Mouse (Mus musculus) large intestine, adult 2 months (tissue): ENCODE data around the gene 1500015O10Rik. TPM values are rescaled to one million over a fixed set of nuclear protein-coding genes. Genes with fewer than 3 reads are reported as not detected.

Experiments
- DNase-seq: peaks from one replicate; pipeline ENCODE4 v3.0.0-alpha.2; 2012; ENCODE audit warnings: low read depth, low spot score
- WGBS: fragments of 180-500 bp; shearing (Covaris S2); methylation state at CpG from one replicate; pipeline ENCODE4 v1.1.7; 2018; 5-methylcytosine and 5-hydroxymethylcytosine counted together
- polyA plus RNA-seq: library from polyadenylated mRNA; depleted of rRNA; stranded (reverse); fragments of >200 nt; gene quantifications from 2 replicates; pipeline ENCODE4 v1.2.3, GENCODE M21; 2012; rRNA removed

1500015O10Rik gene
- polyA plus RNA-seq, 1 experiment, result 0.15 TPM

DNA sequence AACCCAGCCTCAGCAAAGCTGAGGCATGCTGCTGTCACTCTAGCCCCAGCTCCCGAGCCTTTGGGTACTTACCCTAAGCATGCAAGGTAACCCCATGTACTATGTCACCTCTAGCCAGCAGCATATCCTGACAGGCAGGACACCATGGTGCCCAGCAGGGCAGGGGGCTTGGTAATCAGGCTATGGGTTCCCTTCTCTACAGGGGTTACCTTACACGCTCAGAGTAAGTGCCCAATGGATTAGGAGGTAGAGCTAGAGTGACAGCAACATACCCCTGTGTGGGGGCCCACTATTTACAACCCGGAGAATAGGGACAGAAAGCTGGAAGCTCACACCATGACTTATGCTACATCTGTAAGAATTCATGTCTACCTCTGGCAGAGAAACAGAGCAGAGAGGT is 39.6 kb downstream of the 1500015O10Rik start:
- WGBS, result 90% methylated on average over 3 of the region's 3 CpGs
- no peak for DNase-seq

DNA sequence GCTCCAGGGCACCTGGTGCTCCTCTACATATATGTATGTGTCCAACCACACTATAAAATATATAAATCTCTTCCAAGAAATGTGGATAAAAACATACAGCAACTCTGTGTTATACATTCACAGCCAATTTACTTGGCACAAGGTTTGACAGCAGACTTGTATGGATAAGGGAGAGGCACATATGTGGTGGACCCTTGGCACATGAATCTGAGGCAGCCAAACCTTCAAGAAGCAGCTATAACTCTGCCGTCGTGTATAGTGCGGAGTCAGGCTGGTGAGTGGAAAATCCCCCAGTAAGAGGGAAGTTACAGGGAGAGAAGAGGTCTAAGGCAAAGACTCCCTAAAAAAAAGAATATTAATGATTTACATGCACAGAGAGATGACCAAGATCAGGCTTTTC is 42.3 kb downstream of the 1500015O10Rik start:
- no peak for DNase-seq
- 94% methylated on average over 3 of the region's 3 CpGs for whole genome bisulfite sequencing

- WGBS, result 84% methylated on average over 4 of the region's 4 CpGs
- no peak for DNase-seq
These were observed 43.7 kb downstream of the 1500015O10Rik start for GRCm38 (mm10) chr1:43774126-43774525.

DNA sequence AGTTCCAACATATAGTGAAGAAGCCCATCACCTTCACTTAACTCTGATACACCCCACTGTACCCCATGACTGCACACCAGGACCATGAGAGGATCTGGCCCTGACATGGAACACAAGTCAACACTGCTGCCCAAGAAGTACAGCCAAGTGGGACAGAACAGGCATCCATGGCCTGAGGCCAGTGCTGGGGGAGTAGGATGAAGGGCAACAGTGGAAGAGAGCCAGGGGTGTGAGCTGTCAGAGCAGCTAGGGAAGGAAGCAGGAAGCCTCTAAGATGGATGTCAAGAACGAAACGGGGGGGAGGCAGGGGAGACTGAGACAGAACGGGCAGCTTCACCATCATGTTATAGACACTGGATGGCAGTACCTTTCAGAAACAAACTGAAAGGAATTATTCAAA is 45.7 kb downstream of the 1500015O10Rik start:
- DNase-seq, result no peak
- 84% methylated on average over 3 of the region's 3 CpGs for WGBS

DNA sequence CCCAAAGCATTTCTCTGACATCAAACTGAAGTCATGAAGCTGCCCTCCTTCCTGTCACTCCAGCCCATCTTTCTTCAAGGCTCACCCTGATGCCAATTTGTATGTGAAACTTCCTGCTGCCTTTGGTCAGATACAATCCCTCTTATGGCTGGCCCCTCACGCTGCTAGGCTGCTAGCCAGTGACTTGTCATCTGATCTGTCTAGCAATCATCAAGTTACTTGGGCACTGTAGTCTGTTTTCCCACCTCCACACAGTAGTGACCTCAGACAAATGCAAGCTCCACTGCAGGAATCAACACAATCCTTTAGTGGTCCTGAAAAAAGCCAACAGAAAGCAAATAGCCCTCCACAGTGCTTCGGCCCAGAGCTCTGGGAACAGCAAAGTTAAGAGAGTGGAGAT is 50.8 kb downstream of the 1500015O10Rik start:
- 77% methylated on average over 2 of the region's 2 CpGs for WGBS
- DNase-seq, result no peak

DNA sequence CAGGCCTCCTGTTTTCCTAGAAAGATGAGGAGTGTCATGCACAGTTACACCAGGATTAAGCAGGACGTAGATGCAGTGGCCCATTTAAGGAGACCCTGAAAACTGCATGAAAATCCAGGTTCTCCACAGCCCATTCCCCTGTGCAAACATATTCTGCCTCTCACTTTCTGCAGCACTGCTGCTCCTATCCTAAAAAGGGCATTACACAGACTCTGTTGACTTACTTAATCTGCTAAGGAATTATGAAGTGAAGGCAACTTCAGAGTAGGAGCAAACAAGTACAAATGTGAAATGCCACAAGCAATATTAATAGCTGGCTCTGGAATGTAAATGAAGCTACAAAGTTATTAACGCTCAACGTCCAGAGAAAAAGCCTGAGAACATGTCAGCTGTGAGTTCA is 51.3 kb downstream of the 1500015O10Rik start:
- WGBS, result 74% methylated on average over 3 of the region's 3 CpGs
- DNase-seq, result no peak

DNA sequence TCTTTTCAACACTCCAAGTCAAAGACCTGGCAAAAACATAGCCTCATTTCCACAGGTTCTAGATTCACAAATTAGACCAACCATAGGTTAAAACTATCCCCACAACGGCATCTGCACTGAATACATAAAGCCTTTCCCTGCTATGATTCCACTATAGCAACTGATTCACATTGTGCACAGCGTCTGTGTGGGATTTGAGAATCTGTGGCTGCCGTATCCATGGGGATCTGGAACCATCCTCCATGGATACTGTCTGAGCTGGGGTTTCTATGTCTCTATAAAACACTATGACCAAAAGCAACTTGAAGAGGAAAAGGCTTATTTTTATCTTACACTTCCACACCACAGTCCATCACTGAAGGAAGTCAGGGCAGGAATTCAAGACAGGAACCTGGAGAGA is 52.3 kb downstream of the 1500015O10Rik start:
- DNase-seq, result no peak
- 90% methylated on average over 3 of the region's 3 CpGs for WGBS

DNA sequence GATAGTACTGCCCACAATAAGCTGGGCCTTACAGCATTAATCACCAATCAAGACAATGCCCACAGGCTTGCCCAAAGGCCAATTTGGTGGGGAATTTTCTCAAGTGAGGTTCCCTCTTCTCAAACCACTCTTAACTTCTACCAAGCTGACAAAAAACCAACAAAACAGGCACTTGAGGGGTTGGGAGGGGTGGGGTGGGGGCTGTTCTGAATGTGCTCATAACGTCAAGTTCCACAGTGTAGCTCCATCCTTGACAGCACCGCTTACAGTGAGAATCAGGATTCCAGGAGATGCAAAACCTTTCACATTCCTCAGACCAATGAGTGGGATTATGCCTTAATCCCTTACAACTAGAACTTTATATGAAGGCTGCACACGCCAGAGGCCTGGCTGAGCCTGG is 52.8 kb downstream of the 1500015O10Rik start:
- 85% methylated on average over 3 of the region's 3 CpGs for WGBS
- no peak for DNase-seq

- WGBS, result 63% methylated on average over 5 of the region's 5 CpGs
- no peak for DNase-seq
These were observed 54.9 kb downstream of the 1500015O10Rik start for GRCm38 (mm10) chr1:43785316-43785715.

DNA sequence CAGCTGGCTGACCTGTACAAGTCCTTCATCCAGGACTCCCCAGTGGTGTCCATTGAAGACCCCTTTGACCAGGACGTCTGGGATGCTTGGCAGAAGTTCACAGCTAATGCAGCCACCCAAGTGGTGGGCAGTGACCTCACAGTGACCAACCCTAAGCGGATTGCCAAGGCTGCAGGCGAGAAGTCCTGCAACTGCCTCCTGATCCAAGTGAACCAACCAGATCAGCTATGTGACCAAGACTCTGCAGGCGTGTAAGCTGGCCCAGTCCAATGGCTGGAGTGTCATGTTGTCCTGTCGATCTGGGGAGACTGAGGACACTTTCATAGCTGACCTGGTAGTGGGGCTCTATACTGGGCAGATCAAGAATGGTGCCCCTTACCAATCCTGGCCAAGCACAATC is 56.3 kb downstream of the 1500015O10Rik start:
- 91% methylated on average over 5 of the region's 5 CpGs for WGBS
- no peak for DNase-seq

DNA sequence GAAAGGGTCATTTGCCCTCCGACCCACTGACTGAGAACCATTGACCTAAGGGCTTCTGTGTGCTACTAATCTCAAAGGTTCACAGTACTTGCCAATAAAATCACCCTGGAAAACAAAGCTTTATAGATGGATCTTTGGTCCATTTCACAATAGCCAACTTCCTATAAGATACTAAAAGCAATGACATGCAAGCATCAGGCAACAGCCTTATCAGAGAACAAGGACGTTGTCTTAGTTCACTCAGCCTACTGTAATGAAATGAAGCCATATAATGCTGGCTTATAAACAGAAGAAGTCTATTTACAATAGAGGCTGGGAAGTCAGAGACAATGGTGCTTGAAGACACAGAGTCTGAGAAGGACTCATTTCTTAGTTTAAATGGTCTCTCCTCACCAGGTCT is 59.4 kb downstream of the 1500015O10Rik start:
- 29% methylated on average over 2 of the region's 2 CpGs for WGBS

More for the DNA sequence above, 59.4 kb downstream of the 1500015O10Rik start:
- DNase-seq, result peak; percentile 22

Other genes starting within 250 kb of the 1500015O10Rik start
- gene Uxs1, start 97.2 kb downstream of the 1500015O10Rik start, polyA plus RNA-seq, result 7.8 and 9.1 TPM in 2 replicates
- 4.7 and 7.5 TPM in 2 replicates for gene Tpp2, start 203.0 kb downstream of the 1500015O10Rik start, polyA plus RNA-seq